Mouse (Mus musculus): ENCODE data around the gene Pdlim1.

Pdlim1 gene

GRCm38 (mm10) chr19:40283415-40283814, 11.8 kb upstream of the Pdlim1 start:
- DNase-seq: no peak

- DNase-seq: no peak
Observed at GRCm38 (mm10) chr19:40278372-40279023, 6.9 kb upstream of the Pdlim1 start.

- no peak for DNase-seq
Observed at GRCm38 (mm10) chr19:40277494-40277893, 5.9 kb upstream of the Pdlim1 start.

- DNase-seq: no peak
Observed at GRCm38 (mm10) chr19:40275401-40276188, 4.0 kb upstream of the Pdlim1 start.

- no peak for DNase-seq
Observed at GRCm38 (mm10) chr19:40272674-40273073, 1.0 kb upstream of the Pdlim1 start.

- peak in 1 of 2 experiments; percentile 34 for DNase-seq
Observed at GRCm38 (mm10) chr19:40270351-40271307, 1.0 kb downstream of the Pdlim1 start.

GRCm38 (mm10) chr19:40269526-40269925, 2.1 kb downstream of the Pdlim1 start:
- no peak for DNase-seq

- DNase-seq: no peak
Observed at GRCm38 (mm10) chr19:40268493-40268892, 3.1 kb downstream of the Pdlim1 start.

- no peak for DNase-seq
Observed at GRCm38 (mm10) chr19:40267380-40267779, 4.3 kb downstream of the Pdlim1 start.

- no peak for DNase-seq
Observed at GRCm38 (mm10) chr19:40259485-40259884, 12.2 kb downstream of the Pdlim1 start.

- no peak for DNase-seq
Observed at GRCm38 (mm10) chr19:40257396-40257795, 14.2 kb downstream of the Pdlim1 start.

GRCm38 (mm10) chr19:40256376-40257050, 15.1 kb downstream of the Pdlim1 start:
- no peak for DNase-seq

GRCm38 (mm10) chr19:40255561-40255960, 16.1 kb downstream of the Pdlim1 start:
- no peak for DNase-seq

GRCm38 (mm10) chr19:40254741-40255140, 16.9 kb downstream of the Pdlim1 start:
- no peak for DNase-seq

- DNase-seq: no peak
Observed at GRCm38 (mm10) chr19:40253768-40254167, 17.9 kb downstream of the Pdlim1 start.

GRCm38 (mm10) chr19:40251115-40251514, 20.5 kb downstream of the Pdlim1 start:
- no peak for DNase-seq

GRCm38 (mm10) chr19:40249352-40249751, 22.3 kb downstream of the Pdlim1 start:
- DNase-seq: no peak

GRCm38 (mm10) chr19:40248476-40248875, 23.2 kb downstream of the Pdlim1 start:
- no peak for DNase-seq

GRCm38 (mm10) chr19:40247268-40247666, 24.4 kb downstream of the Pdlim1 start:
- no peak for DNase-seq

GRCm38 (mm10) chr19:40246646-40247267, 24.9 kb downstream of the Pdlim1 start:
- DNase-seq: no peak

- DNase-seq: peak; percentile 41 to 68
Observed at GRCm38 (mm10) chr19:40240838-40241689, 30.6 kb downstream of the Pdlim1 start.
